Mouse (Mus musculus): Measurements from ENCODE around the gene Gm20388.

DNA sequence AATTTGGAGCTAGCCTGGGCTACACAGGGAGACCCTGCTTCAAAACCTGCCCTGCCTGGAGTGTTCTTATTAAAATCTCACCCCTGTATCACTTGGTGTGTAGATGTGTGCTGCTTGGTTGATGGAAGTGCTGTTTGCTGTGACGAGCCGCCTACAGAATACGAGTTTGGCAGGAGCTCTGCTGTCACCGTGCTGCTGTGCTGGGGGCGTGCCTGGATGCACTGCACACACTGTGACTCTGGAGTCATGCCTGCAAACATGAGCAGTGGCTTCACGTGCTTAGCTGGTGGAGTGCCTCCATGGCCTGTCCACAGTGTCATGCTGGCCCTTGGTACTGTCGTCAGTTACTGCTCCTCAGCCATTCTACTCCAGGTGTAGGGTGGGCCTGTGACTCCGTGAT is 2148.3 kb downstream of the Gm20388 start:
- no peak for TF ChIP-seq ZNF384 (IDR thresholded peaks at IDR 0.05; ENCODE audit: low read depth, low read length)
- TF ChIP-seq HCFC1 (IDR thresholded peaks at IDR 0.05; ENCODE audit: borderline replicate concordance, insufficient read depth, low read length), result no peak
- no peak for TF ChIP-seq MAFK (IDR thresholded peaks at IDR 0.05; ENCODE audit: insufficient read depth, low read depth, low read length)
- no peak for TF ChIP-seq CHD2 (IDR thresholded peaks at IDR 0.05; ENCODE audit: low read depth, low read length)
- no peak for TF ChIP-seq ZC3H11A (IDR thresholded peaks at IDR 0.05; ENCODE audit: borderline replicate concordance, low read depth, low read length)
